11 mouse cellular contexts compared by ENCODE assay signal in genomic region chr6:116672349-116672748, GRCm38 (mm10). TPM values are rescaled to one million over a fixed set of nuclear protein-coding genes. Genes with fewer than 3 reads are reported as not detected.
DNase-seq lines count a peak whose midpoint lies in the region; ATAC-seq and TF ChIP-seq lines count a peak whose summit lies in the region.
"Had no signal": no experiment of that assay in that cellular context is flagged by ENCODE, and none has a peak within 500 bp of the region (broad histone marks: within the 10 kb centered on the region; RNA-seq: fewer than 3 reads in every experiment).

No protein-coding gene starts in this region.

- H3K4me2 ChIP-seq in lung, postnatal 0 days (replicated peaks; ENCODE audit: low read depth, low read length): no peak overlapping the region
- peak overlapping the region; percentile 83 for H3K4me2 ChIP-seq in forebrain, embryonic 13.5 days
- H3K4me2 ChIP-seq in intestine, embryonic 14.5 days (ENCODE audit: low read length): peak overlapping the region; percentile 97
- peak overlapping the region; percentile 98 for H3K4me2 ChIP-seq in neural tube, embryonic 15.5 days

- DNase-seq in lung, adult 2 months: no peak
- DNase-seq in lung, postnatal 0 days (ENCODE audit: low spot score): no peak
- DNase-seq in intestine, embryonic 14.5 days (ENCODE audit: low spot score): no peak
- no peak for DNase-seq in frontal cortex, postnatal 36 days (ENCODE audit: low spot score in 2 of 2)
- no peak for DNase-seq in cerebellum, adult 8-10 months
- DNase-seq in lung, postnatal 25 days (ENCODE audit: low spot score): no peak
- DNase-seq: layer of hippocampus, adult 9-11 months had no signal

- ATAC-seq in lung, postnatal 0 days: no peak
- ATAC-seq in forebrain, embryonic 13.5 days: no peak
- ATAC-seq in intestine, embryonic 14.5 days (replicated peaks; ENCODE audit: low FRiP score, low TSS enrichment, low read depth): no peak
- ATAC-seq in neural tube, embryonic 15.5 days (ENCODE audit: low FRiP score): no peak

- H3K4me1 ChIP-seq in lung, adult 2 months (ENCODE audit: control insufficient read depth, insufficient read depth, low read length): peaks cover 8% of the 10 kb centered on the region; the same call in 1 of the 2 replicates
- H3K4me1 ChIP-seq in lung, postnatal 0 days (ENCODE audit: insufficient read depth, low read depth, low read length): peaks cover 10% of the 10 kb centered on the region; the same call in 1 of the 2 replicates
- H3K4me1 ChIP-seq in forebrain, embryonic 13.5 days: peaks cover 54% of the 10 kb centered on the region
- H3K4me1 ChIP-seq in intestine, embryonic 14.5 days (replicated peaks; ENCODE audit: control insufficient read depth, insufficient read depth, low read length): peaks cover 31% of the 10 kb centered on the region
- H3K4me1 ChIP-seq in neural tube, embryonic 15.5 days: peaks cover 51% of the 10 kb centered on the region

- no peak overlapping the region for H3K9ac ChIP-seq in lung, postnatal 0 days (replicated peaks; ENCODE audit: low read depth)
- H3K9ac ChIP-seq in forebrain, embryonic 13.5 days: no peak overlapping the region
- H3K9ac ChIP-seq in intestine, embryonic 14.5 days (ENCODE audit: low read length): no peak overlapping the region
- 0 out of 2 replicates have a peak overlapping the region, but pooled peaks have one; percentile 65 for H3K9ac ChIP-seq in neural tube, embryonic 15.5 days (replicated peaks)
- H3K9ac ChIP-seq: embryonic facial prominence, embryonic 12.5 days had no signal

- 66% methylated on average over 5 of the region's 5 CpGs for WGBS in lung, adult 2 months
- WGBS in lung, postnatal 0 days: 66% methylated on average over 5 of the region's 5 CpGs
- 71% methylated on average over 5 of the region's 5 CpGs for WGBS in forebrain, embryonic 13.5 days
- 71% methylated on average over 5 of the region's 5 CpGs for WGBS in intestine, embryonic 14.5 days
- 58% methylated on average over 5 of the region's 5 CpGs for WGBS in neural tube, embryonic 15.5 days

- no peak for TF ChIP-seq EP300 in lung, postnatal 0 days (IDR thresholded peaks at IDR 0.05)

- H3K27me3 ChIP-seq in lung, postnatal 0 days (replicated peaks; ENCODE audit: insufficient read depth, low read length): no peaks in the 10 kb centered on the region
- H3K27me3 ChIP-seq in forebrain, embryonic 13.5 days: peaks cover 6% of the 10 kb centered on the region; the same call in 1 of the 2 replicates
- no peaks in the 10 kb centered on the region for H3K27me3 ChIP-seq in intestine, embryonic 14.5 days (replicated peaks; ENCODE audit: control insufficient read depth, insufficient read depth, low read length)
- 0 out of 2 replicates have a peak, but pooled peaks cover 3% of the 10 kb centered on the region for H3K27me3 ChIP-seq in neural tube, embryonic 15.5 days (replicated peaks)

- no peak overlapping the region for H3K27ac ChIP-seq in lung, postnatal 0 days (ENCODE audit: low read length)
- H3K27ac ChIP-seq in forebrain, embryonic 13.5 days: no peak overlapping the region
- no peak overlapping the region for H3K27ac ChIP-seq in intestine, embryonic 14.5 days (ENCODE audit: low read depth)
- no peak overlapping the region; the same call in 1 of the 2 replicates for H3K27ac ChIP-seq in neural tube, embryonic 15.5 days (replicated peaks)
- H3K27ac ChIP-seq: embryonic facial prominence, embryonic 12.5 days had no signal

- TF ChIP-seq CTCF in lung, adult 2 months (IDR thresholded peaks at IDR 0.05; ENCODE audit: insufficient read depth, low read length): no peak
- TF ChIP-seq CTCF in lung, postnatal 0 days (IDR thresholded peaks at IDR 0.05): no peak

- peak overlapping the region; percentile 11 for H3K4me3 ChIP-seq in lung, adult 2 months (replicated peaks; ENCODE audit: extremely low read depth, low read depth, low read length)
- H3K4me3 ChIP-seq in lung, postnatal 0 days (ENCODE audit: low read depth, low read length): no peak overlapping the region
- 0 out of 2 replicates have a peak overlapping the region, but pooled peaks have one; percentile 53 for H3K4me3 ChIP-seq in forebrain, embryonic 13.5 days
- H3K4me3 ChIP-seq in intestine, embryonic 14.5 days (ENCODE audit: low read depth, low read length): no peak overlapping the region
- H3K4me3 ChIP-seq in neural tube, embryonic 15.5 days (replicated peaks): peak overlapping the region; percentile 63; the same call in 1 of the 2 replicates
- H3K4me3 ChIP-seq: heart, adult 2 months had no signal

- TF ChIP-seq POLR2A in lung, adult 2 months (IDR thresholded peaks at IDR 0.05; ENCODE audit: borderline replicate concordance, extremely low read depth, low read depth, low read length): no peak

- no peaks in the 10 kb centered on the region for H3K9me3 ChIP-seq in lung, postnatal 0 days (ENCODE audit: low read length)
- H3K9me3 ChIP-seq in forebrain, embryonic 13.5 days (replicated peaks): no peaks in the 10 kb centered on the region
- H3K9me3 ChIP-seq in intestine, embryonic 14.5 days (ENCODE audit: control insufficient read depth, low read length): no peaks in the 10 kb centered on the region
- no peaks in the 10 kb centered on the region for H3K9me3 ChIP-seq in neural tube, embryonic 15.5 days (replicated peaks)
- H3K9me3 ChIP-seq: embryonic facial prominence, embryonic 12.5 days had no signal

- H3K36me3 ChIP-seq in lung, postnatal 0 days (ENCODE audit: insufficient read depth, low read length): no peaks in the 10 kb centered on the region
- H3K36me3 ChIP-seq in forebrain, embryonic 13.5 days (ENCODE audit: poor library complexity, severe bottlenecking): no peaks in the 10 kb centered on the region
- no peaks in the 10 kb centered on the region for H3K36me3 ChIP-seq in intestine, embryonic 14.5 days (ENCODE audit: control insufficient read depth, insufficient read depth, low read length)
- H3K36me3 ChIP-seq in neural tube, embryonic 15.5 days: no peaks in the 10 kb centered on the region
- H3K36me3 ChIP-seq: embryonic facial prominence, embryonic 12.5 days had no signal

RNA-seq across cellular contexts. Expression of gene Rassf4, which starts 1.4 kb away (rescaled TPM):
- polyA plus RNA-seq in lung, adult 2 months (2012; rRNA removed): 18.1 and 20.6 TPM in 2 replicates
- polyA plus RNA-seq in lung, postnatal 0 days (2015; fragmentation: Nextera tagmentation; extraction: Ambion mirVana): 9.3 and 10.0 TPM in 2 replicates
- 12.8 and 17.4 TPM in 2 replicates for polyA plus RNA-seq in forebrain, embryonic 13.5 days (2015; fragmentation: Nextera tagmentation; extraction: Ambion mirVana)
- 12.6 and 13.8 TPM in 2 replicates for polyA plus RNA-seq in intestine, embryonic 14.5 days (2014; fragmentation: Nextera tagmentation; extraction: Ambion mirVana)
- 29.0 and 32.5 TPM in 2 replicates for polyA plus RNA-seq in neural tube, embryonic 15.5 days (2015; fragmentation: Nextera tagmentation; extraction: Ambion mirVana)

RNA-seq across cellular contexts. Expression of gene Depp1, which starts 21.9 kb away (rescaled TPM):
- polyA plus RNA-seq in lung, adult 2 months (2012; rRNA removed): 59.8 and 70.1 TPM in 2 replicates
- 79.3 and 86.1 TPM in 2 replicates for polyA plus RNA-seq in lung, postnatal 0 days (2015; fragmentation: Nextera tagmentation; extraction: Ambion mirVana)
- 3.9 and 4.1 TPM in 2 replicates for polyA plus RNA-seq in forebrain, embryonic 13.5 days (2015; fragmentation: Nextera tagmentation; extraction: Ambion mirVana)
- polyA plus RNA-seq in intestine, embryonic 14.5 days (2014; fragmentation: Nextera tagmentation; extraction: Ambion mirVana): 24.1 and 26.1 TPM in 2 replicates
- polyA plus RNA-seq in neural tube, embryonic 15.5 days (2015; fragmentation: Nextera tagmentation; extraction: Ambion mirVana): 16.5 and 16.9 TPM in 2 replicates

RNA-seq across cellular contexts. Expression of gene Zfp422, which starts 43.5 kb away (rescaled TPM):
- 8.4 and 16.2 TPM in 2 replicates for polyA plus RNA-seq in lung, adult 2 months (2012; rRNA removed)
- polyA plus RNA-seq in lung, postnatal 0 days (2015; fragmentation: Nextera tagmentation; extraction: Ambion mirVana): 58.1 and 64.4 TPM in 2 replicates
- polyA plus RNA-seq in forebrain, embryonic 13.5 days (2015; fragmentation: Nextera tagmentation; extraction: Ambion mirVana): 287 and 299 TPM in 2 replicates
- polyA plus RNA-seq in intestine, embryonic 14.5 days (2014; fragmentation: Nextera tagmentation; extraction: Ambion mirVana): 147 and 164 TPM in 2 replicates
- 108 and 122 TPM in 2 replicates for polyA plus RNA-seq in neural tube, embryonic 15.5 days (2015; fragmentation: Nextera tagmentation; extraction: Ambion mirVana)

RNA-seq across cellular contexts. Expression of gene Tmem72, which starts 44.4 kb away (rescaled TPM):
- 0.04 TPM in 1 of 2 replicates, not detected in the other for polyA plus RNA-seq in lung, adult 2 months (2012; rRNA removed)
- polyA plus RNA-seq in lung, postnatal 0 days (2015; fragmentation: Nextera tagmentation; extraction: Ambion mirVana): 0.01 and 0.02 TPM in 2 replicates
- polyA plus RNA-seq in forebrain, embryonic 13.5 days (2015; fragmentation: Nextera tagmentation; extraction: Ambion mirVana): 0.06 and 0.64 TPM in 2 replicates
- 0.04 and 0.05 TPM in 2 replicates for polyA plus RNA-seq in intestine, embryonic 14.5 days (2014; fragmentation: Nextera tagmentation; extraction: Ambion mirVana)
- polyA plus RNA-seq in neural tube, embryonic 15.5 days (2015; fragmentation: Nextera tagmentation; extraction: Ambion mirVana): 1.1 and 1.5 TPM in 2 replicates

Comparison
In these comparisons a context has a peak if more than half of its experiments do, and no peak if none do; other contexts are left out.
1. H3K4me3 ChIP-seq: peak in lung, adult 2 months (single experiment), forebrain, embryonic 13.5 days (single experiment) and neural tube, embryonic 15.5 days (single experiment); none in lung, postnatal 0 days (single experiment) and intestine, embryonic 14.5 days (single experiment).